Mouse (Mus musculus): ENCODE results near the gene Nos1ap. TPM values are rescaled to one million over a fixed set of nuclear protein-coding genes. Genes with fewer than 3 reads are reported as not detected.

Nos1ap gene
- under 1 TPM in 1 of 2 experiments, not detected in 1; 0.75 TPM for total RNA-seq (2023)

GRCm38 (mm10) chr1:170589219-170590040 is at the start of gene Nos1ap:
Gene Nos1ap (minus strand): TSS chr1:170589861.

GRCm38 (mm10) chr1:170308503-170308902 is 281.2 kb downstream of the Nos1ap start, which contains the start of gene Spata46:
Gene Spata46 (plus strand): TSS chr1:170308803.

GRCm38 (mm10) chr1:170306232-170306631 is 283.4 kb downstream of the Nos1ap start, which contains the start of gene Gm7694:
Gene Gm7694 (minus strand): TSS chr1:170306332.

GRCm38 (mm10) chr1:170277016-170277415 is 312.6 kb downstream of the Nos1ap start, which contains the start of gene Sh2d1b1:
Gene Sh2d1b1 (plus strand): TSS chr1:170277320.

Other genes starting within 250 kb of the Nos1ap start
- not detected for gene Olfml2b, start 54.7 kb upstream of the Nos1ap start, total RNA-seq (2023)